In genomic region chr5:96163396-96164020, GRCm38 (mm10) we compare ENCODE assay signal across 7 mouse cellular contexts. TPM values are rescaled to one million over a fixed set of nuclear protein-coding genes. Genes with fewer than 3 reads are reported as not detected.
DNase-seq lines count a peak whose midpoint lies in the region; ATAC-seq lines count a peak whose summit lies in the region.

No protein-coding gene starts in this region.

- no peaks in the 10 kb centered on the region for H3K36me3 ChIP-seq in lung, embryonic 16.5 days (ENCODE audit: control insufficient read depth, insufficient read depth, low read length)
- H3K36me3 ChIP-seq in embryonic facial prominence, embryonic 14.5 days (ENCODE audit: control insufficient read depth, insufficient read depth, low read length) = no peaks in the 10 kb centered on the region
- no peaks in the 10 kb centered on the region for H3K36me3 ChIP-seq in limb, embryonic 13.5 days
- no peaks in the 10 kb centered on the region for H3K36me3 ChIP-seq in stomach, embryonic 14.5 days (ENCODE audit: control insufficient read depth, insufficient read depth, low read length)

- DNase-seq in lung, postnatal 4 days = no peak
- no peak for DNase-seq in embryonic facial prominence, embryonic 14.5 days (ENCODE audit: low spot score)
- no peak for DNase-seq in ovary, postnatal 14 days (ENCODE audit: low spot score)

- H3K4me3 ChIP-seq in lung, embryonic 16.5 days (ENCODE audit: low read length) = peak overlapping the region; percentile 99
- H3K4me3 ChIP-seq in embryonic facial prominence, embryonic 14.5 days (ENCODE audit: low read depth, low read length) = peak overlapping the region; percentile 94
- peak overlapping the region; percentile 95 for H3K4me3 ChIP-seq in limb, embryonic 13.5 days
- H3K4me3 ChIP-seq in stomach, embryonic 14.5 days (ENCODE audit: low read depth, low read length) = peak overlapping the region; percentile 96

- no peak for ATAC-seq in lung, embryonic 16.5 days (ENCODE audit: low read depth)
- no peak for ATAC-seq in embryonic facial prominence, embryonic 14.5 days (ENCODE audit: low read depth)
- ATAC-seq in limb, embryonic 13.5 days (ENCODE audit: low FRiP score, low read depth) = no peak
- ATAC-seq in stomach, embryonic 14.5 days (ENCODE audit: insufficient number of reproducible peaks, insufficient read depth, low FRiP score, low read depth) = no peak
- ATAC-seq in cerebellum, adult (ENCODE audit: insufficient number of reproducible peaks, low FRiP score, low TSS enrichment) = no peak

- H3K27me3 ChIP-seq in lung, embryonic 16.5 days (ENCODE audit: control insufficient read depth, insufficient read depth, low read depth, low read length) = no peaks in the 10 kb centered on the region
- no peaks in the 10 kb centered on the region for H3K27me3 ChIP-seq in embryonic facial prominence, embryonic 14.5 days (replicated peaks; ENCODE audit: control insufficient read depth, insufficient read depth, low read length)
- H3K27me3 ChIP-seq in limb, embryonic 13.5 days = no peaks in the 10 kb centered on the region
- no peaks in the 10 kb centered on the region for H3K27me3 ChIP-seq in stomach, embryonic 14.5 days (ENCODE audit: control insufficient read depth, insufficient read depth, low read length)

- H3K27ac ChIP-seq in lung, embryonic 16.5 days (ENCODE audit: low read length) = peak overlapping the region; percentile 88
- peak overlapping the region; percentile 98 for H3K27ac ChIP-seq in embryonic facial prominence, embryonic 14.5 days (replicated peaks; ENCODE audit: low read depth, low read length)
- H3K27ac ChIP-seq in limb, embryonic 13.5 days = peak overlapping the region; percentile 99; the same call in 1 of the 2 replicates
- H3K27ac ChIP-seq in stomach, embryonic 14.5 days (ENCODE audit: low read length) = peak overlapping the region; percentile 99

- H3K4me2 ChIP-seq in lung, embryonic 16.5 days (ENCODE audit: low read depth, low read length) = peak overlapping the region; percentile 62
- peak overlapping the region; percentile 77 for H3K4me2 ChIP-seq in embryonic facial prominence, embryonic 14.5 days (ENCODE audit: low read depth, low read length)
- H3K4me2 ChIP-seq in limb, embryonic 13.5 days (replicated peaks) = peak overlapping the region; percentile 83
- H3K4me2 ChIP-seq in stomach, embryonic 14.5 days (replicated peaks; ENCODE audit: low read depth, low read length) = peak overlapping the region; percentile 82

- H3K9ac ChIP-seq in lung, embryonic 16.5 days (ENCODE audit: low read length) = peak overlapping the region; percentile 73
- peak overlapping the region; percentile 98 for H3K9ac ChIP-seq in embryonic facial prominence, embryonic 14.5 days (ENCODE audit: low read depth, low read length)
- H3K9ac ChIP-seq in limb, embryonic 13.5 days = peak overlapping the region; percentile 98
- H3K9ac ChIP-seq in stomach, embryonic 14.5 days (replicated peaks; ENCODE audit: low read depth, low read length) = peak overlapping the region; percentile 55

- WGBS in lung, embryonic 16.5 days = 3% methylated on average over 1 of the region's 1 CpGs
- WGBS in embryonic facial prominence, embryonic 14.5 days = 3% methylated on average over 1 of the region's 1 CpGs
- WGBS in limb, embryonic 13.5 days = 0% methylated on average over 1 of the region's 1 CpGs
- WGBS in stomach, embryonic 14.5 days = 0% methylated on average over 1 of the region's 1 CpGs

- H3K4me1 ChIP-seq in lung, embryonic 16.5 days (replicated peaks; ENCODE audit: control insufficient read depth, insufficient read depth, low read length) = peaks cover 15% of the 10 kb centered on the region
- H3K4me1 ChIP-seq in embryonic facial prominence, embryonic 14.5 days (ENCODE audit: control insufficient read depth, insufficient read depth, low read length) = peaks cover 9% of the 10 kb centered on the region; the same call in 1 of the 2 replicates
- H3K4me1 ChIP-seq in limb, embryonic 13.5 days = peaks cover 11% of the 10 kb centered on the region
- H3K4me1 ChIP-seq in stomach, embryonic 14.5 days (ENCODE audit: control insufficient read depth, insufficient read depth, low read length) = 0 out of 2 replicates have a peak, but pooled peaks cover 13% of the 10 kb centered on the region

- H3K9me3 ChIP-seq in lung, embryonic 16.5 days (ENCODE audit: control insufficient read depth, low read length) = peaks cover 3% of the 10 kb centered on the region; the same call in 1 of the 2 replicates
- peaks cover 3% of the 10 kb centered on the region; the same call in 1 of the 2 replicates for H3K9me3 ChIP-seq in embryonic facial prominence, embryonic 14.5 days (ENCODE audit: control insufficient read depth, low read length)
- H3K9me3 ChIP-seq in limb, embryonic 13.5 days = peaks cover 5% of the 10 kb centered on the region; the same call in 1 of the 2 replicates
- H3K9me3 ChIP-seq in stomach, embryonic 14.5 days (ENCODE audit: control insufficient read depth, low read depth, low read length) = peaks cover 3% of the 10 kb centered on the region; the same call in 1 of the 2 replicates

RNA-seq across cellular contexts. Expression of gene Cnot6l, which starts 0.5 kb away (rescaled TPM):
- 15.0 and 18.9 TPM in 2 replicates for polyA plus RNA-seq in lung, embryonic 16.5 days (2015; fragmentation: Nextera tagmentation; extraction: Ambion mirVana)
- polyA plus RNA-seq in embryonic facial prominence, embryonic 14.5 days (2014; fragmentation: Nextera tagmentation; extraction: Ambion mirVana) = 25.9 and 30.2 TPM in 2 replicates
- polyA plus RNA-seq in limb, embryonic 13.5 days (2015; fragmentation: Nextera tagmentation; extraction: Ambion mirVana) = 23.3 and 26.2 TPM in 2 replicates
- 25.5 and 31.8 TPM in 2 replicates for polyA plus RNA-seq in stomach, embryonic 14.5 days (2014; fragmentation: Nextera tagmentation; extraction: Ambion mirVana)

RNA-seq across cellular contexts. Expression of gene Mrpl1, which starts 45.8 kb away (rescaled TPM):
- polyA plus RNA-seq in lung, embryonic 16.5 days (2015; fragmentation: Nextera tagmentation; extraction: Ambion mirVana) = 17.7 and 21.3 TPM in 2 replicates
- 18.6 and 19.0 TPM in 2 replicates for polyA plus RNA-seq in embryonic facial prominence, embryonic 14.5 days (2014; fragmentation: Nextera tagmentation; extraction: Ambion mirVana)
- polyA plus RNA-seq in limb, embryonic 13.5 days (2015; fragmentation: Nextera tagmentation; extraction: Ambion mirVana) = 21.4 and 22.2 TPM in 2 replicates
- polyA plus RNA-seq in stomach, embryonic 14.5 days (2014; fragmentation: Nextera tagmentation; extraction: Ambion mirVana) = 21.2 and 21.5 TPM in 2 replicates
